Mouse (Mus musculus) stomach, embryonic 14.5 days (tissue): ENCODE data around the gene Abcg1. TPM values are rescaled to one million over a fixed set of nuclear protein-coding genes. Genes with fewer than 3 reads are reported as not detected.

Source experiments
- ATAC-seq: fragments of 200-750 bp; cut with Nextera tagmentation; 2 replicates; pipeline ENCODE4 v1.8.0; 2017; ENCODE audit warnings: low read depth, moderate TSS enrichment; ENCODE audit not compliant: insufficient number of reproducible peaks, insufficient read depth, low FRiP score
- H3K27ac ChIP-seq: fragments of 300-500 bp; sonication (generic); 2 replicates; pipeline ENCODE4 v1.5.1; 2014; ENCODE audit warnings: mild to moderate bottlenecking, low read length, moderate library complexity, mixed read lengths
- H3K27me3 ChIP-seq: fragments of 300-500 bp; sonication (generic); 2 replicates; pipeline ENCODE4 v1.6.1; 2014; ENCODE audit warnings: low read length, control low read depth, mixed read lengths; ENCODE audit not compliant: control insufficient read depth, insufficient read depth
- H3K36me3 ChIP-seq: fragments of 300-500 bp; sonication (generic); 2 replicates; pipeline ENCODE4 v1.6.1; 2014; ENCODE audit warnings: mild to moderate bottlenecking, control low read depth, low read length, moderate library complexity, mixed read lengths; ENCODE audit not compliant: control insufficient read depth, insufficient read depth
- H3K4me1 ChIP-seq: fragments of 300-500 bp; sonication (generic); 2 replicates; pipeline ENCODE4 v1.6.1; 2014; ENCODE audit warnings: low read length, control low read depth, mixed read lengths; ENCODE audit not compliant: control insufficient read depth, insufficient read depth
- H3K4me2 ChIP-seq: fragments of 300-500 bp; sonication (generic); replicated peaks from 2 replicates; pipeline ENCODE4 v1.6.1; 2014; ENCODE audit warnings: low read depth, low read length, control low read depth
- H3K4me3 ChIP-seq: fragments of 300-500 bp; sonication (generic); 2 replicates; pipeline ENCODE4 v1.5.1; 2014; ENCODE audit warnings: low read depth, low read length, control low read depth
- H3K9ac ChIP-seq: fragments of 300-500 bp; sonication (generic); replicated peaks from 2 replicates; pipeline ENCODE4 v1.6.1; 2014; ENCODE audit warnings: low read depth, mild to moderate bottlenecking, control low read depth, low read length, moderate library complexity, mixed read lengths
- H3K9me3 ChIP-seq: fragments of 300-500 bp; sonication (generic); 2 replicates; pipeline ENCODE4 v1.6.1; 2016; ENCODE audit warnings: low read depth, low read length, control low read depth; ENCODE audit not compliant: control insufficient read depth
- WGBS: fragments of 180-500 bp; shearing (Covaris S2); extraction: QIAGEN DNeasy Blood & Tissue Kit; methylation state at CpG from one replicate; pipeline ENCODE4 v1.1.7; 2014; 5-methylcytosine and 5-hydroxymethylcytosine counted together
- polyA plus RNA-seq: library from polyadenylated mRNA; unstranded; fragments of >200 nt; fragmentation: Nextera tagmentation; extraction: Ambion mirVana; gene quantifications from 2 replicates; pipeline ENCODE4 v1.2.1, GENCODE M21; 2014

The Abcg1 gene
- polyA plus RNA-seq, 1 experiment from 2014 or later, result 6.6 TPM

DNA sequence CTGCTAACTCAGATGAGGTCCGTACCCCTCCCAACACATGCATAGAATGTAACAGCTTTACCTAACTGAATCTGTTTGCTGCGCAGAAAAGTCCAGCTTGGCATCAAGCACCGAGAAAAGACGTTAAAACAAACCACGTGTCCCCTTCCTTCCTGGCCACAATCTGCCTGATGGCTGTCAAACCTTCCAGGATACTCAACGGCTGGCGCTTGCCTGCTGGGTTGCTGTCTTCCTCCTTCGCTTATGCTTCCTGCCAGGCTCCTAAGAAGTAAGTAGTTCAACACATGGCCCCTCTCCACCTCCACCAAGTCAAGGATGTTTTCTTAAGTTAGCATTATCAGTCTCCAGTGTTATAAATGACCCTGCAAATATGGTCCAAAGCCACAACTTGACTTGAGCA lies 96.3 kb downstream of the Abcg1 start:
- Histone ChIP-seq H3K9me3 (no peaks in the 10 kb centered on the region), H3K9ac (no peak overlapping the region), H3K27me3 (no peaks in the 10 kb centered on the region), H3K36me3 (no peaks in the 10 kb centered on the region), H3K4me1 (no peaks in the 10 kb centered on the region), H3K4me2 (no peak overlapping the region), H3K4me3 (no peak overlapping the region), H3K27ac (no peak overlapping the region)
- ATAC-seq, result no peak
- WGBS, result 64% methylated on average over 8 of the region's 8 CpGs

GRCm38 (mm10) chr17:31157921-31158320 lies 100.4 kb downstream of the Abcg1 start:
- Histone ChIP-seq H3K4me2 (no peak overlapping the region), H3K9ac (no peak overlapping the region), H3K4me3 (no peak overlapping the region), H3K27me3 (no peaks in the 10 kb centered on the region), H3K9me3 (no peaks in the 10 kb centered on the region), H3K36me3 (no peaks in the 10 kb centered on the region), H3K4me1 (no peaks in the 10 kb centered on the region), H3K27ac (no peak overlapping the region)
- 74% methylated on average over 6 of the region's 6 CpGs for WGBS
- ATAC-seq, result no peak

GRCm38 (mm10) chr17:31160291-31160690 lies 102.8 kb downstream of the Abcg1 start:
- WGBS, result 84% methylated on average over 4 of the region's 4 CpGs
- ATAC-seq, result no peak
- H3K27me3 ChIP-seq, result no peaks in the 10 kb centered on the region
- H3K9ac ChIP-seq, result no peak overlapping the region
- H3K36me3 ChIP-seq, result no peaks in the 10 kb centered on the region
- no peaks in the 10 kb centered on the region for H3K9me3 ChIP-seq
- H3K4me3 ChIP-seq, result no peak overlapping the region
- no peaks in the 10 kb centered on the region for H3K4me1 ChIP-seq
- no peak overlapping the region for H3K27ac ChIP-seq
- no peak overlapping the region for H3K4me2 ChIP-seq

- no peaks in the 10 kb centered on the region for H3K4me1 ChIP-seq
- no peak for ATAC-seq
- no peak overlapping the region for H3K4me3 ChIP-seq
- no peaks in the 10 kb centered on the region for H3K36me3 ChIP-seq
- 89% methylated on average over 12 of the region's 12 CpGs for WGBS
- no peak overlapping the region for H3K9ac ChIP-seq
- no peak overlapping the region for H3K27ac ChIP-seq
- H3K27me3 ChIP-seq, result no peaks in the 10 kb centered on the region
- no peak overlapping the region for H3K4me2 ChIP-seq
- no peaks in the 10 kb centered on the region for H3K9me3 ChIP-seq
Observed at GRCm38 (mm10) chr17:31162607-31163006, 105.1 kb downstream of the Abcg1 start.

GRCm38 (mm10) chr17:31163821-31164220 lies 106.3 kb downstream of the Abcg1 start:
- Histone ChIP-seq H3K4me1 (0 out of 2 replicates have a peak, but pooled peaks cover 3% of the 10 kb centered on the region), H3K36me3 (no peaks in the 10 kb centered on the region), H3K9me3 (no peaks in the 10 kb centered on the region), H3K4me3 (no peak overlapping the region), H3K4me2 (no peak overlapping the region), H3K27ac (no peak overlapping the region), H3K27me3 (no peaks in the 10 kb centered on the region), H3K9ac (no peak overlapping the region)
- no peak for ATAC-seq
- 68% methylated on average over 2 of the region's 2 CpGs for WGBS

- H3K9ac ChIP-seq, result no peak within 1 kb of the TSS
- no peak for ATAC-seq
- H3K36me3 ChIP-seq, result no peaks in the 10 kb centered on the region
- H3K27me3 ChIP-seq, result no peaks in the 10 kb centered on the region
- H3K4me1 ChIP-seq, result 0 out of 2 replicates have a peak, but pooled peaks cover 3% of the 10 kb centered on the region
- H3K27ac ChIP-seq, result no peak within 1 kb of the TSS
- 75% methylated on average over 6 of the region's 6 CpGs for WGBS
- no peak within 1 kb of the TSS for H3K4me3 ChIP-seq
- H3K4me2 ChIP-seq, result no peak within 1 kb of the TSS
- no peaks in the 10 kb centered on the region for H3K9me3 ChIP-seq
Observed at GRCm38 (mm10) chr17:31165127-31165526, 107.7 kb downstream of the Abcg1 start, which contains the start of gene Tff1. Tff1 (minus strand) TSS chr17:31165277.

Other genes with a start within 250 kb of the Abcg1 start
- gene Glp1r, start 155.9 kb upstream of the Abcg1 start, polyA plus RNA-seq, result 0.14 and 0.23 TPM in 2 replicates
- gene Umodl1, start 103.0 kb upstream of the Abcg1 start, polyA plus RNA-seq, result not detected in 2 replicates
- 21.9 and 22.6 TPM in 2 replicates for gene Tff3, start 72.0 kb downstream of the Abcg1 start, polyA plus RNA-seq
- gene Tff2, start 86.6 kb downstream of the Abcg1 start, polyA plus RNA-seq, result 17.7 and 18.5 TPM in 2 replicates
- gene Tff1, start 107.6 kb downstream of the Abcg1 start, polyA plus RNA-seq, result 83.1 and 87.0 TPM in 2 replicates
- gene Tmprss3, start 141.3 kb downstream of the Abcg1 start, polyA plus RNA-seq, result 0.34 and 0.43 TPM in 2 replicates
- gene Ubash3a, start 150.2 kb downstream of the Abcg1 start, polyA plus RNA-seq, result 0.21 and 0.49 TPM in 2 replicates
- 0.50 and 0.62 TPM in 2 replicates for gene Rsph1, start 219.7 kb downstream of the Abcg1 start, polyA plus RNA-seq
- 7.9 and 10.1 TPM in 2 replicates for gene Slc37a1, start 229.1 kb downstream of the Abcg1 start, polyA plus RNA-seq